Mouse (Mus musculus): Measurements from ENCODE around the gene Bach1. TPM values are rescaled to one million over a fixed set of nuclear protein-coding genes. Genes with fewer than 3 reads are reported as not detected.

Bach1 gene
- polyA plus RNA-seq, 2 experiments, result 4.2 to 5.4 TPM

DNA sequence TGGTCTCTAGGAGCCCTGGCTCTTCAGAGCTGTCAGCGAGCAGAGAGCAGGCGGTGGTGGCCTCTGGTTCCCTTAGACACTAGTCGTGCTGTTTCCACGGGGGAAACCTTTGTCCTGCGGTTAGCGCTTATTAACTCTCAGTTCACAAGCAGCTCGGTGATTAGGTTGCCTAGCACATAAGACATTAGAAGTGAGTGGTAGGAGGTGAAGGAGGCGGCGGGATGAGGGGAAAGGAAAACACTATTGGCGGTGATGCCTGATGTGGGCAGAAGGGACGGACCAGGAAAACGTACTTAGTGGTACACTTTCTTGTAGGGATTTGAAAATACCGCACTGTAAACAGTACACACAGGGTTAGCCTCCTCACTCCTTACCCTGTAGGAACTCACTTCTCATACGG lies 29.2 kb downstream of the Bach1 start:
- Histone ChIP-seq H3K9ac (replicated peaks) (no peak overlapping the region), H3K27me3 (ENCODE audit: control insufficient read depth, insufficient read depth, low read length) (no peaks in the 10 kb centered on the region), H3K4me3 (ENCODE audit: insufficient read depth in 1 of 2, low read depth in 2 of 2, low read length in 2 of 2) (no peak overlapping the region), H3K9me3 (ENCODE audit: control insufficient read depth, low read length) (no peaks in the 10 kb centered on the region), H3K36me3 (replicated peaks; ENCODE audit: control insufficient read depth, insufficient read depth, low read depth) (peaks cover 48% of the 10 kb centered on the region), H3K4me2 (ENCODE audit: low read depth) (no peak overlapping the region), H3K27ac (no peak overlapping the region), H3K4me1 (replicated peaks; ENCODE audit: control insufficient read depth in 2 of 2, insufficient read depth in 2 of 2, low read length in 1 of 2) (0 out of 4 replicates have a peak, but pooled peaks cover 0 to 2% of the 10 kb centered on the region in 2 experiments)
- no peak for DNase-seq (ENCODE audit: low read depth in 3 of 3, low spot score in 3 of 3)
- WGBS (ENCODE audit: insufficient replicate concordance), result 90% methylated on average over 14 of the region's 14 CpGs
- TF ChIP-seq EP300 (IDR thresholded peaks at IDR 0.05; ENCODE audit: low read depth) (no peak), CTCF (IDR thresholded peaks at IDR 0.05; ENCODE audit: low read depth) (no peak)
- no peak for ATAC-seq (ENCODE audit: insufficient read depth)

DNA sequence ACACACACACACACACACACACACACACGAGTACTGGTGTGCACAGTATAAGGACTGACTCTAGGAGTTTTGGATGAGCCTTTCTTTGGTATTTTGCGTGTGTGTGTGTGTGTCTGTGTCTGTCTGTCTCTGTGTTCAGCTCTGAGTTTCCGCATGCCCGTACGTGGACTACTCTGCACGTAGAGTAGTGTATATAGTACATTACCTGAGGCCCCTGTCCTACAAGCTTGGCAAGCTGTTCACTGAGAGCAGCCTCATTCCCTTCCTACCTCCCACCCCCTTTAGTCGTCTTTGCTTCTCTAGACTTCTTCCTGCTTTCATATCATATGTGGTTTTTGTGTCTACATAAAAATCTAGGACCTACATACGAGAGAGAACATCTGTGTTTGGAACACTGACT lies 30.0 kb downstream of the Bach1 start:
- Histone ChIP-seq H3K9ac (replicated peaks) (no peak overlapping the region), H3K27me3 (ENCODE audit: control insufficient read depth, insufficient read depth, low read length) (no peaks in the 10 kb centered on the region), H3K36me3 (replicated peaks; ENCODE audit: control insufficient read depth, insufficient read depth, low read depth) (peaks cover 40% of the 10 kb centered on the region), H3K4me1 (replicated peaks; ENCODE audit: control insufficient read depth in 2 of 2, insufficient read depth in 2 of 2, low read length in 1 of 2) (0 out of 4 replicates have a peak, but pooled peaks cover 0 to 2% of the 10 kb centered on the region in 2 experiments), H3K27ac (no peak overlapping the region), H3K4me2 (ENCODE audit: low read depth) (no peak overlapping the region), H3K4me3 (ENCODE audit: insufficient read depth in 1 of 2, low read depth in 2 of 2, low read length in 2 of 2) (no peak overlapping the region), H3K9me3 (ENCODE audit: control insufficient read depth, low read length) (no peaks in the 10 kb centered on the region)
- ATAC-seq (ENCODE audit: insufficient read depth), result no peak
- TF ChIP-seq CTCF (IDR thresholded peaks at IDR 0.05; ENCODE audit: low read depth) (no peak), EP300 (IDR thresholded peaks at IDR 0.05; ENCODE audit: low read depth) (no peak)
- no peak for DNase-seq (ENCODE audit: low read depth in 3 of 3, low spot score in 3 of 3)
- WGBS (ENCODE audit: insufficient replicate concordance), result 84% methylated on average over 8 of the region's 8 CpGs

DNA sequence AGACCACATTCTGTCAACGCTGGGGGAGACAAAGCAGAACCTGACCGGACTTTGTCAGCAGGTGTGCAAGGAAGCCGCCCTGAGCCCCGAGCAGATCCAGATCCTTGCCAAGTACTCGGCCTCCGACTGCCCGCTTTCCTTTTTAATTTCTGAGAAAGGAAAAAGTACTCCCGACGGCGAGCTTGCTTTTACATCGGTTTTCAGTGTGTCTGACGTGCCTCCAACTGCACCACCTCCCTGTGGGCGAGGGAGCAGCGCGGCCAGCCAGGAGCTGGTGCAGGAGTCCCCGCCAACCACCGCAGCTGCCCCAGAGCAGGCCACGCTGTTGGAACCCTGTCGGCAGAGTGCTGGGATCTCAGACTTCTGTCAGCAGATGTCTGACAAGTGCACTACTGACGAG lies 30.7 kb downstream of the Bach1 start:
- no peak overlapping the region for H3K4me3 ChIP-seq (ENCODE audit: insufficient read depth in 1 of 2, low read depth in 2 of 2, low read length in 2 of 2)
- H3K4me2 ChIP-seq (ENCODE audit: low read depth), result no peak overlapping the region
- 90% methylated on average over 20 of the region's 20 CpGs for WGBS (ENCODE audit: insufficient replicate concordance)
- no peak for TF ChIP-seq EP300 (IDR thresholded peaks at IDR 0.05; ENCODE audit: low read depth)
- no peaks in the 10 kb centered on the region for H3K27me3 ChIP-seq (ENCODE audit: control insufficient read depth, insufficient read depth, low read length)
- H3K9me3 ChIP-seq (ENCODE audit: control insufficient read depth, low read length), result no peaks in the 10 kb centered on the region
- H3K9ac ChIP-seq (replicated peaks), result no peak overlapping the region
- ATAC-seq (ENCODE audit: insufficient read depth) (no peak), DNase-seq (ENCODE audit: low read depth in 3 of 3, low spot score in 3 of 3) (no peak)
- peaks cover 35% of the 10 kb centered on the region for H3K36me3 ChIP-seq (replicated peaks; ENCODE audit: control insufficient read depth, insufficient read depth, low read depth)
- H3K27ac ChIP-seq, result no peak overlapping the region
- H3K4me1 ChIP-seq (replicated peaks; ENCODE audit: control insufficient read depth in 2 of 2, insufficient read depth in 2 of 2, low read length in 1 of 2), result 0 out of 4 replicates have a peak, but pooled peaks cover 0 to 2% of the 10 kb centered on the region in 2 experiments

DNA sequence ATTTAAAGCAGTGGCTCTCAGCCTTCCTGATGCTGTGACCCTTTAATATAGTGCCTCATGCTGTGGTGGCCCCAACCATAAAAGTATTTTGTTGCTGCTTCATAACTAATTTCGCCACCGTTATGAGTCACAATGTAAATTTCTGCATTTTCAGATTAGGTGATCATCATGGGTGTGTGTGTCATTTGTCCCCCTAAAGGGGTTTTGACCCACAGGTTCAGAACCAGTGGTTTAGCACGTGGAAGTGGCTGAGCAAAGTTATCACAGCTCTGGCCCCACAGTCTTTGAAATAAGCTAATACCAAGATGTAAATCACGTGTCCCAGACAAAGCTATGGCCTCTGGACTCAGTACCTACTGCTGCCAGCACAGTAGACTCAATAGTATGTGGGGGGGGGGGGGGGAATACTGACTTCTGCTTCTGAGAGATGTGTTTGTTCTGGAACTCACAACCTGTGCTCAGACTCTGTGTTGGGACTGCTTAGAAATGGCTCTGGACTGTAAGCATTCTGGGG lies 36.2 kb downstream of the Bach1 start:
- no peaks in the 10 kb centered on the region for H3K9me3 ChIP-seq (ENCODE audit: control insufficient read depth, low read length)
- no peak overlapping the region for H3K4me3 ChIP-seq (ENCODE audit: insufficient read depth in 1 of 2, low read depth in 2 of 2, low read length in 2 of 2)
- DNase-seq (ENCODE audit: low read depth in 3 of 3, low spot score in 3 of 3), result no peak
- peaks cover 4% of the 10 kb centered on the region for H3K36me3 ChIP-seq (replicated peaks; ENCODE audit: control insufficient read depth, insufficient read depth, low read depth)
- no peak for ATAC-seq (ENCODE audit: insufficient read depth)
- no peaks in the 10 kb centered on the region for H3K27me3 ChIP-seq (ENCODE audit: control insufficient read depth, insufficient read depth, low read length)
- H3K27ac ChIP-seq, result no peak overlapping the region
- H3K4me2 ChIP-seq (ENCODE audit: low read depth), result no peak overlapping the region
- H3K4me1 ChIP-seq (replicated peaks; ENCODE audit: control insufficient read depth in 2 of 2, insufficient read depth in 2 of 2, low read length in 1 of 2), result peaks cover 0 to 4% of the 10 kb centered on the region in 2 experiments; a peak in 2 of 4 replicates
- no peak for TF ChIP-seq CTCF (IDR thresholded peaks at IDR 0.05; ENCODE audit: low read depth)
- no peak for TF ChIP-seq EP300 (IDR thresholded peaks at IDR 0.05; ENCODE audit: low read depth)
- WGBS (ENCODE audit: insufficient replicate concordance), result 83% methylated on average over 4 of the region's 4 CpGs
- no peak overlapping the region for H3K9ac ChIP-seq (replicated peaks)

DNA sequence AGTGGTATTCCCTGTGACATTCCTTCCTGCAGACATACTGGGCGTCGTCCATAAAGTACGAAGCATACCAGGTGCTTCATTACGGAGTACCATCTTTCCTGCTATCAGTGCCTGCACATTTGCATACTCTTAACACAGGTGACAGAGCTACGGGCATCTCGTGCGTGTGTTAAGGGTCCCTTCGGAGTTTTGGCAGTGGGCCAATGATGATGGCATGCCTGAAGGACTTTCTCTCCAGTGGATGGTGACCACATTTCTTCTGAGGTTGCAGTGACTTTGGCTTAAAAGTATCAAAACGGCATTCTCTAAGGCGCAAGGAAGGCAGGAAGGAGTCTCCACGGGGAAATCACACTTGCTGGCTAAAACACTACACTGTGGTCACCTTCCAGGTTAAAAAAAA lies 37.4 kb downstream of the Bach1 start:
- no peak overlapping the region for H3K4me3 ChIP-seq (ENCODE audit: insufficient read depth in 1 of 2, low read depth in 2 of 2, low read length in 2 of 2)
- no peak overlapping the region for H3K27ac ChIP-seq
- no peak for DNase-seq (ENCODE audit: low read depth in 3 of 3, low spot score in 3 of 3)
- TF ChIP-seq CTCF (IDR thresholded peaks at IDR 0.05; ENCODE audit: low read depth) (no peak), EP300 (IDR thresholded peaks at IDR 0.05; ENCODE audit: low read depth) (no peak)
- WGBS (ENCODE audit: insufficient replicate concordance), result 82% methylated on average over 11 of the region's 11 CpGs
- H3K36me3 ChIP-seq (replicated peaks; ENCODE audit: control insufficient read depth, insufficient read depth, low read depth), result no peaks in the 10 kb centered on the region; the same call in 1 of the 2 replicates
- no peak for ATAC-seq (ENCODE audit: insufficient read depth)
- H3K27me3 ChIP-seq (ENCODE audit: control insufficient read depth, insufficient read depth, low read length), result no peaks in the 10 kb centered on the region
- H3K4me2 ChIP-seq (ENCODE audit: low read depth), result no peak overlapping the region
- H3K9ac ChIP-seq (replicated peaks), result no peak overlapping the region
- peaks cover 0 to 4% of the 10 kb centered on the region in 2 experiments; a peak in 2 of 4 replicates for H3K4me1 ChIP-seq (replicated peaks; ENCODE audit: control insufficient read depth in 2 of 2, insufficient read depth in 2 of 2, low read length in 1 of 2)
- H3K9me3 ChIP-seq (ENCODE audit: control insufficient read depth, low read length), result no peaks in the 10 kb centered on the region
